Mouse (Mus musculus): ENCODE data around the gene Gm3250. TPM values are rescaled to one million over a fixed set of nuclear protein-coding genes. Genes with fewer than 3 reads are reported as not detected.
"Not testable (repeated sequence)": the region's sequence is repeated elsewhere in the genome, so short reads cannot be mapped to it uniquely, and the experiment has no call there.

Gm3250 gene
- polyA plus RNA-seq, 1 experiment from 2014 or later: not detected

DNA sequence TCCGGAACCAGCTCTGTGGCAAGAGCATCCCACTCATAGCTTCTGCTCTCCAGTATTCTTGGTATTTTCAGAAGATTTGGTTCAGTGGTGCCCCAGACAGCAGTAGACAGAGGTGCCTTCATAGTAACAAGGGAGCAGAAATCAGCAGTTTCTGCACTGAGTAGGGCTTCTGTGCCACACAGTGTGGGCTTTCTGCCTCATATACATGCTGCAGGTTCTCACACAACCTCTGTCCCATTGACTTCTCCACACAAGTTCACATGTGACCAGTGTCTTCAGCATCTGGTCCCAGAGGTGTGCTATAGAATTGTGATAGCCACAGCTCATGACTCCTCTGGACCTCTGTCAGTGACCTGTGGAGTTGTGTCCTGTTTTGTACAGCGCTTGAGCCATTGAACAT, 6.3 kb upstream of the Gm3250 start:
- Histone ChIP-seq H3K27me3 (replicated peaks) (no peaks in the 10 kb centered on the region), H3K4me3 (replicated peaks) (no peak overlapping the region), H3K9ac (no peak overlapping the region), H3K4me2 (replicated peaks) (no peak overlapping the region), H3K27ac (no peak overlapping the region), H3K9me3 (no peaks in the 10 kb centered on the region), H3K36me3 (no peaks in the 10 kb centered on the region), H3K4me1 (replicated peaks) (no peaks in the 10 kb centered on the region)
- ATAC-seq: no peak
- 82% methylated on average over 2 of the region's 2 CpGs for WGBS

DNA sequence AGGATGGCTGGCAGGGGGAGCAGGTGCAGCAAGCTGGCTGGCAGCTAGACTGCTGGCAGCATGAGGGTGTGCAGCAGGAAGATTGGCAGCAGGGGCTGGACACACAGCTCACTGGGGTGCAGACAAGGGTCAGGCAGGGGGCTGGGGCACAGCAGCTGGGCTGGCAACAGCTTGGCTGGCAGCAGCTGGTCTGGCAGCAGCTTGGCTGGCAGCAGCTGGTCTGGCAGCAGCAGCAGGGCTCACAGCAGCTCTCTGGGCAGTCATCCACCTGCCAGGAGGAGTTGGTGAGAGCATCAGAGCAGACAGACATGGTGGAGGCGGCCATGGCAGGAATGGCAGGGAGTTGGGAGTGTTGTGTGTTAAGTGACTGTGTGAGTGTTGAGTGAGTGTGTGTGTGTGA, 5.5 kb upstream of the Gm3250 start, which contains the start of gene Gm7137:
Gene Gm7137, minus strand, starts transcription at position 325 of the 400 bp plus-strand sequence.
- 79% methylated on average over 1 of the region's 1 CpGs for WGBS
- not testable (repeated sequence) for H3K36me3 ChIP-seq; H3K9ac ChIP-seq; H3K27ac ChIP-seq; ATAC-seq; H3K27me3 ChIP-seq (replicated peaks); H3K4me1 ChIP-seq (replicated peaks); H3K4me3 ChIP-seq (replicated peaks); H3K9me3 ChIP-seq; H3K4me2 ChIP-seq (replicated peaks)

GRCm38 (mm10) chr10:77783396-77783795, 1.1 kb upstream of the Gm3250 start:
- WGBS: 85% methylated on average over 3 of the region's 3 CpGs

GRCm38 (mm10) chr10:77776844-77777243, 5.5 kb downstream of the Gm3250 start, which contains the start of gene Gm7138:
TSS of gene Gm7138 (minus strand) at chr10:77776944.
- H3K27me3 ChIP-seq (replicated peaks); ATAC-seq; H3K9me3 ChIP-seq; H3K9ac ChIP-seq; H3K4me1 ChIP-seq (replicated peaks); H3K36me3 ChIP-seq; H3K4me3 ChIP-seq (replicated peaks); H3K27ac ChIP-seq; H3K4me2 ChIP-seq (replicated peaks): not testable (repeated sequence)
- WGBS: 78% methylated on average over 1 of the region's 1 CpGs

More at GRCm38 (mm10) chr10:77783396-77783795, 1.1 kb upstream of the Gm3250 start:
- not testable (repeated sequence) for H3K27me3 ChIP-seq (replicated peaks); ATAC-seq; H3K4me2 ChIP-seq (replicated peaks); H3K9me3 ChIP-seq; H3K27ac ChIP-seq; H3K4me1 ChIP-seq (replicated peaks); H3K36me3 ChIP-seq; H3K9ac ChIP-seq; H3K4me3 ChIP-seq (replicated peaks)

GRCm38 (mm10) chr10:77772142-77772541, 10.2 kb downstream of the Gm3250 start:
- not testable (repeated sequence) for ATAC-seq; H3K4me1 ChIP-seq (replicated peaks)

DNA sequence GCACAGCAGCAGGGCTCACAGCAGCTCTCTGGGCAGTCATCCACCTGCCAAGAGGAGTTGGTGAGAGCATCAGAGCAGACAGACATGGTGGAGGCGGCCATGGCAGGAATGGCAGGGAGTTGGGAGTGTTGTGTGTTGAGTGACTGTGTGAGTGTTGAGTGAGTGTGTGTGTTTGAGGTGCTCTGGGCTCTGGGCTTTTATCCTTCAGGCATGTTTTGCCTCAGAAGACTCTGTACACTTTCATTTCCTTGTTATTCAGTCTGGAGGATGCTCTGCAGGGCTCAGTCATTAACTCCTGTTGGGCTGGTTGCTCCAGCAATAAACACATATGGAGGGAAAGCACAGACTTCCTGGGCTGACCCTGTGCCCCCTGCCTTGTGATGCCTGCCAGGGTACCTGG, 11.1 kb downstream of the Gm3250 start, which contains the start of gene Gm3238:
Gene Gm3238, minus strand, starts transcription at position 101 of the 400 bp plus-strand sequence.
- not testable (repeated sequence) for H3K4me3 ChIP-seq (replicated peaks); H3K27ac ChIP-seq; H3K36me3 ChIP-seq; ATAC-seq; H3K27me3 ChIP-seq (replicated peaks); H3K4me1 ChIP-seq (replicated peaks); H3K9me3 ChIP-seq; H3K4me2 ChIP-seq (replicated peaks); H3K9ac ChIP-seq
- WGBS: 22% methylated on average over 1 of the region's 1 CpGs

More at GRCm38 (mm10) chr10:77772142-77772541, 10.2 kb downstream of the Gm3250 start:
- not testable (repeated sequence) for H3K4me3 ChIP-seq (replicated peaks); H3K27ac ChIP-seq; H3K9ac ChIP-seq; H3K9me3 ChIP-seq; H3K4me2 ChIP-seq (replicated peaks); H3K27me3 ChIP-seq (replicated peaks); H3K36me3 ChIP-seq
- WGBS: 68% methylated on average over 2 of the region's 3 CpGs

GRCm38 (mm10) chr10:77769727-77770126, 12.6 kb downstream of the Gm3250 start:
- no peak overlapping the region for H3K27ac ChIP-seq
- ATAC-seq: no peak
- no peaks in the 10 kb centered on the region for H3K36me3 ChIP-seq
- no peaks in the 10 kb centered on the region for H3K9me3 ChIP-seq
- no peak overlapping the region for H3K9ac ChIP-seq
- no peak overlapping the region for H3K4me2 ChIP-seq (replicated peaks)
- H3K4me1 ChIP-seq (replicated peaks): no peaks in the 10 kb centered on the region
- H3K4me3 ChIP-seq (replicated peaks): no peak overlapping the region
- H3K27me3 ChIP-seq (replicated peaks): no peaks in the 10 kb centered on the region
- 73% methylated on average over 1 of the region's 1 CpGs for WGBS

DNA sequence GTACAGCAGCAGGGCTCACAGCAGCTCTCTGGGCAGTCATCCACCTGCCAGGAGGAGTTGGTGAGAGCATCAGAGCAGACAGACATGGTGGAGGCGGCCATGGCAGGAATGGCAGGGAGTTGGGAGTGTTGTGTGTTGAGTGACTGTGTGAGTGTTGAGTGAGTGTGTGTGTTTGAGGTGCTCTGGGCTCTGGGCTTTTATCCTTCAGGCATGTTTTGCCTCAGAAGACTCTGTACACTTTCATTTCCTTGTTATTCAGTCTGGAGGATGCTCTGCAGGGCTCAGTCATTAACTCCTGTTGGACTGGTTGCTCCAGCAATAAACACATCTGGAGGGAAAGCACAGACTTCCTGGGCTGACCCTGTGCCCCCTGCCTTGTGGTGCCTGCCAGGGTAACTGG, 22.8 kb downstream of the Gm3250 start, which contains the start of gene Gm3233:
Gene Gm3233, minus strand, starts transcription at position 101 of the 400 bp plus-strand sequence.
- H3K27me3 ChIP-seq (replicated peaks); H3K9ac ChIP-seq; H3K4me3 ChIP-seq (replicated peaks); H3K27ac ChIP-seq; H3K36me3 ChIP-seq; H3K9me3 ChIP-seq; H3K4me2 ChIP-seq (replicated peaks); H3K4me1 ChIP-seq (replicated peaks); ATAC-seq: not testable (repeated sequence)
- 78% methylated on average over 1 of the region's 1 CpGs for WGBS

DNA sequence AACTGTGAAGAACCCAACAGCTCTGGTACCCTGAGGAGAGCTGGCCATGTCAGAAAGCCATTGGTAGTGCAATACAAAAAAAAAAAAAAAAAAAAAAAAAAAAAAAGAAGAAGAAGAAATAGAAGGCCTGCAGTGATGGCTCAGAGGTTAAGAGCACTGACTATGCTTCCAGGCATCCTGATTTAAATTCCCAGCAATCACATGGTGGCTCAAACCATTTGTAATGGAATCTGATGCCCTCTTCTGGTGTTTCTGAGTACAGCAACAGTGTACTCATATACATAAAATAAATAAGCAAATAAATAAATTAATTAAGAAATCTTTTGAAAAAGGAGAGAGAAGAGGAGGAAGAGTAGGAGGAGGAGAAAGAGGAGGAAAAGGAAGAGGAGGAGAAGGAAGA, 28.9 kb downstream of the Gm3250 start:
- H3K36me3 ChIP-seq: no peaks in the 10 kb centered on the region
- H3K9me3 ChIP-seq: no peaks in the 10 kb centered on the region
- H3K27ac ChIP-seq: no peak overlapping the region
- H3K4me2 ChIP-seq (replicated peaks): no peak overlapping the region
- H3K4me3 ChIP-seq (replicated peaks): no peak overlapping the region
- no peaks in the 10 kb centered on the region for H3K27me3 ChIP-seq (replicated peaks)
- H3K4me1 ChIP-seq (replicated peaks): no peaks in the 10 kb centered on the region
- no peak for ATAC-seq
- H3K9ac ChIP-seq: no peak overlapping the region

GRCm38 (mm10) chr10:77752312-77752711, 30.0 kb downstream of the Gm3250 start:
- not testable (repeated sequence) for ATAC-seq; H3K4me2 ChIP-seq (replicated peaks); H3K27me3 ChIP-seq (replicated peaks); H3K27ac ChIP-seq; H3K9ac ChIP-seq; H3K4me1 ChIP-seq (replicated peaks); H3K36me3 ChIP-seq; H3K9me3 ChIP-seq; H3K4me3 ChIP-seq (replicated peaks)
- WGBS: 61% methylated on average over 3 of the region's 3 CpGs

DNA sequence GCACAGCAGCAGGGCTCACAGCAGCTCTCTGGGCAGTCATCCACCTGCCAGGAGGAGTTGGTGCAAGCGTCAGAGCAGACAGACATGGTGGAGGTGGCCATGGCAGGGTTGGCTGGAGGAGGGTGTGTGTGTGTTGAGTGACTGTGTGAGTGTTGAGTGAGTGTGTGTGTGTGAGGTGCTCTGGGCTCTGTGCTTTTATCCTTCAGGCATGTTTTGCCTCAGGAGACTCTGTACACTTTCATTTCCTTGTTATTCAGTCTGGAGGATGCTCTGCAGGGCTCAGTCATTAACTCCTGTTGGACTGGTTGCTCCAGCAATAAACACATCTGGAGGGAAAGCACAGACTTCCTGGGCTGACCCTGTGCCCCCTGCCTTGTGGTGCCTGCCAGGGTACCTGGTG, 31.1 kb downstream of the Gm3250 start, which contains the start of gene Gm9736:
Gene Gm9736, minus strand, starts transcription at position 101 of the 400 bp plus-strand sequence.
- not testable (repeated sequence) for H3K36me3 ChIP-seq; ATAC-seq; H3K4me3 ChIP-seq (replicated peaks); H3K9ac ChIP-seq; H3K27me3 ChIP-seq (replicated peaks); H3K4me1 ChIP-seq (replicated peaks); H3K4me2 ChIP-seq (replicated peaks); H3K9me3 ChIP-seq; H3K27ac ChIP-seq
- 75% methylated on average over 1 of the region's 1 CpGs for WGBS

- WGBS: 90% methylated on average over 1 of the region's 1 CpGs
- H3K27me3 ChIP-seq (replicated peaks); H3K36me3 ChIP-seq; H3K27ac ChIP-seq; H3K4me1 ChIP-seq (replicated peaks); H3K9me3 ChIP-seq; H3K4me3 ChIP-seq (replicated peaks); H3K4me2 ChIP-seq (replicated peaks); ATAC-seq; H3K9ac ChIP-seq: not testable (repeated sequence)
Measured at GRCm38 (mm10) chr10:77750686-77751085, 31.7 kb downstream of the Gm3250 start.

DNA sequence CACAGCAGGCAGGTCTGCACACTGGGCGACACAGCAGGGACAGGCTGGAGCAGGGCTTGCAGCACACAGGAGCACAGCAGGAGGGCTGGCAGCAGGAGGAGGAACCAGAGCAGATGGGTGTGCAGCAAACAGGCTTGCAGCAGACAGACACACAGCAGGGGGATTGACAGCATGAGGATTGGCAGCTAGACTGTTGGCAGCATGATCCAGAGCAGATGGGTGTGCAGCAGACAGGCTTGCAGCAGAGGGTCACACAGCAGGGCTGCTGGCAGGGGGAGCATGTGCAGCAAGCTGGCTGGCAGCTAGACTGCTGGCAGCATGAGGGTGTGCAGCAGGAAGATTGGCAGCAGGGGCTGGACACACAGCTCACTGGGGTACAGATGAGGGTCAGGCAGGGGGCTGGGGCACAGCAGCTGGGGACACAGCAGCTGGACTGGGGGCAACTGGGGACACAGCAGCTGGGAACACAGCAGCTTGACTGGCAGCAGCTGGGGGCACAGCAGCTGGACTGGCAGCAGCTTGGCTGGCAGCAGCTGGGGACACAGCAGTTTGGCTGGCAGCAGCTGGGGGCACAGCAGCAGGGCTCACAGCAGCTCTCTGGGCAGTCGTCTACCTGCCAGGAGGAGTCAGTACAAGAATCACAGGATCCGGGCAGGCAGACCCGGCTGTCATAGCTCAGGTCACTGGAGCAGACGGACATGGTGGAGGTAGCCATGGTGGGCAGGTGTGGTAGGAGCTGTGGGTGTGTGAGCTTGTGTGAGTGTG, 40.2 kb downstream of the Gm3250 start, which contains the start of gene Gm18596:
Gene Gm18596, minus strand, starts transcription at position 715 of the 765 bp plus-strand sequence.
- not testable (repeated sequence) for H3K27ac ChIP-seq; H3K27me3 ChIP-seq (replicated peaks); H3K9ac ChIP-seq; H3K4me3 ChIP-seq (replicated peaks); H3K9me3 ChIP-seq; H3K4me1 ChIP-seq (replicated peaks); H3K4me2 ChIP-seq (replicated peaks); H3K36me3 ChIP-seq; ATAC-seq
- WGBS: 61% methylated on average over 5 of the region's 5 CpGs
